Mouse (Mus musculus) liver, adult 2 months (tissue): ENCODE results near the gene Ssbp2. TPM values are rescaled to one million over a fixed set of nuclear protein-coding genes. Genes with fewer than 3 reads are reported as not detected.

Experiments used
- DNase-seq: peaks from one replicate; pipeline ENCODE4 v3.0.0-alpha.2; 2011; ENCODE audit warnings: low read depth, low spot score; ENCODE audit errors: extremely low read depth
- H3K27ac ChIP-seq: fragments of 200-500 bp; replicated peaks from 2 replicates; pipeline ENCODE4 v1.5.1; 2012; ENCODE audit warnings: low read depth, mild to moderate bottlenecking, control low read depth, inconsistent platforms, low read length; ENCODE audit not compliant: insufficient read depth
- H3K27me3 ChIP-seq: fragments of 200-500 bp; 2 replicates; pipeline ENCODE4 v1.6.1; 2012; ENCODE audit warnings: mild to moderate bottlenecking, moderate library complexity, low read length, inconsistent platforms; ENCODE audit not compliant: control insufficient read depth, insufficient read depth
- H3K36me3 ChIP-seq: fragments of 200-500 bp; 2 replicates; pipeline ENCODE4 v1.6.1; 2012; ENCODE audit warnings: low read length, inconsistent platforms; ENCODE audit not compliant: control insufficient read depth, insufficient read depth
- H3K4me1 ChIP-seq: fragments of 200-500 bp; 2 replicates; pipeline ENCODE4 v1.6.1; 2011; ENCODE audit warnings: low read length; ENCODE audit not compliant: control insufficient read depth, insufficient read depth
- H3K4me3 ChIP-seq: fragments of 200-500 bp; 2 replicates; pipeline ENCODE4 v1.5.1; 2011; ENCODE audit warnings: low read depth, mild to moderate bottlenecking, control low read depth, low read length, moderate library complexity; ENCODE audit not compliant: insufficient read depth
- H3K79me2 ChIP-seq: fragments of 200-500 bp; 2 replicates; pipeline ENCODE4 v1.6.1; 2012; ENCODE audit warnings: inconsistent platforms, mild to moderate bottlenecking, low read length, moderate library complexity; ENCODE audit not compliant: control insufficient read depth, insufficient read depth
- H3K9ac ChIP-seq: fragments of 200-500 bp; 2 replicates; pipeline ENCODE4 v1.6.1; 2012; ENCODE audit warnings: low read depth, mild to moderate bottlenecking, control low read depth, inconsistent platforms, low read length
- CTCF ChIP-seq: fragments of 200-500 bp; IDR thresholded peaks from 2 replicates; pipeline ENCODE4 v1.5.1; 2011; ENCODE audit warnings: low read depth, low read length, control low read depth
- POLR2A ChIP-seq: fragments of 200-500 bp; IDR thresholded peaks from 2 replicates; pipeline ENCODE4 v1.6.1; 2011; ENCODE audit warnings: low read length, control low read depth; ENCODE audit not compliant: insufficient read depth; ENCODE audit errors: extremely low read depth
- WGBS: fragments of 180-500 bp; shearing (Covaris S2); methylation state at CpG from one replicate; pipeline ENCODE4 v1.1.7; 2018; 5-methylcytosine and 5-hydroxymethylcytosine counted together
- polyA plus RNA-seq: library from polyadenylated mRNA; depleted of rRNA; stranded (reverse); fragments of >200 nt; gene quantifications from 2 replicates; pipeline ENCODE4 v1.2.3, GENCODE M21; 2012
- total RNA-seq: library from RNA; depleted of rRNA; stranded (reverse); fragments of >200 nt; gene quantifications from 2 replicates; pipeline ENCODE4 v1.2.3, GENCODE M21; 2014

Gene Ssbp2
- total and polyA plus RNA-seq, 2 experiments, result 1.2 to 1.7 TPM

DNA sequence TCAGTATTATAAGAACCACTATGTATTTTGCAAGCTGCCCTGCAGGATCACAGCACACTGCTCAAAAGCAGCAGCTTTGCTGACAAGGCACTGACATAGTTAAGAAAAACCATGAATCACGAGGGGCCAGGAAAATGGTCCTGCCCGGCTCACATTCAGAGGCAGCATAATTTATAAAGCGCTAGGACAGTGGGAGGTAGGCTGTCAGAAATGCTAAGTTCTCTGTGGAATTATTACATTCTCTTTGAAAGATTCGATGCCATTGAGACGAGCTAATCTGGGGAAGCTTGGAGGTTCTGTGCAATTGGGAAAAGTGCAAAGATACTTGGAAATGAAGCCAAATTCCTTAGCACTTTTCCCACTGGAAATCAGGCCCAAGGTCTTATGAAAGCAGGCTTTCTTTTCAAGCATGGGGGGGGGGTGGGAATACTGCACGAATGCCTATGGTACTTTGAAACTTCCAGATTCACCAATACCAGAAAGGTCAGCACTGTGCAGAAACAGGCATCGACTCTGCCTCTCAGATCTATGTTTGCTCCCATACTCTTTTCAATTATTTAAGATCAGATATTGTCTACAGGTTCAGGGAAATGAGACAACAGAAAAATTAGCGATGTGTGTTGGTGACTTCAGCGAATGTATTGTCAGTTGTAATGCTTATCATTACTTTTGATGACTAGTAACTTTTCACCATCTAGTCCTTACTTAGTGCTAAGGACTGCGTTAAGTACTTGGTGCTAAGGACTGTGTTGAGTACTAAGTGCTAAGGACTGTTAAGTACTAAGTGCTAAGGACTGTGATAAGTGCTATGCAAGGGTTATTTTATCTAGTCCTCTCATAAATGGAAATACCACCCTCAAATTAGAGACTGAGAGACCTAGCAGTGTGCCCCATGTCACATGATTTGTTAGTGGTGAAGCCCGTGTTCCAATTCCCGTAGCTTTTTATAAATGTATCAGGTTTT is 28.4 kb upstream of the Ssbp2 start:
- no peak overlapping the region for H3K9ac ChIP-seq
- no peaks in the 10 kb centered on the region for H3K79me2 ChIP-seq
- H3K27ac ChIP-seq, result no peak overlapping the region
- no peaks in the 10 kb centered on the region for H3K27me3 ChIP-seq
- H3K4me3 ChIP-seq, result no peak overlapping the region
- H3K4me1 ChIP-seq, result no peaks in the 10 kb centered on the region
- TF ChIP-seq CTCF, result no peak
- TF ChIP-seq POLR2A, result no peak
- H3K36me3 ChIP-seq, result no peaks in the 10 kb centered on the region
- no peak for DNase-seq
- WGBS, result 79% methylated on average over 12 of the region's 12 CpGs

DNA sequence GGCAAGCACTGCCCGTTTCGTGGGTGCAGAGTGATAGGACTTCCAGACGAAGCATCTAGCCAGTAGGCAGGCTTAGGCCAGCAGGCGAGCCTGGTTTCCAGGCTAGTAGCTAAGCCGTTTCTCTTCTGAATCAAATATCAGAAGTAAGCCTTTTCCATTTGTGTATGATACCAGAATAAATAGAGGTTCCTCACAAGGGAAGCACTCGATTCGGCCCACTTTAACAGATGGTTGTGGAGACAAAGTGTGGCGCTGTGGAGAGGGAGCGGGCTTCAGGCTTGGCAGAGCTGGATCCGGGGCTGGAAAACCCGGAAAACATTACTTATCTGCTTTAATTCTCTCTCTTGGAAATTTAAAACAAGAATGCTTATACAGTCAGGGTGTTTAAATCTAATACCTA is 27.1 kb upstream of the Ssbp2 start:
- no peak overlapping the region for H3K9ac ChIP-seq
- TF ChIP-seq POLR2A, result no peak
- no peak for TF ChIP-seq CTCF
- no peak overlapping the region for H3K4me3 ChIP-seq
- no peaks in the 10 kb centered on the region for H3K27me3 ChIP-seq
- no peaks in the 10 kb centered on the region for H3K36me3 ChIP-seq
- H3K27ac ChIP-seq, result no peak overlapping the region
- no peak for DNase-seq
- no peaks in the 10 kb centered on the region for H3K4me1 ChIP-seq
- no peaks in the 10 kb centered on the region for H3K79me2 ChIP-seq
- 90% methylated on average over 11 of the region's 11 CpGs for WGBS

DNA sequence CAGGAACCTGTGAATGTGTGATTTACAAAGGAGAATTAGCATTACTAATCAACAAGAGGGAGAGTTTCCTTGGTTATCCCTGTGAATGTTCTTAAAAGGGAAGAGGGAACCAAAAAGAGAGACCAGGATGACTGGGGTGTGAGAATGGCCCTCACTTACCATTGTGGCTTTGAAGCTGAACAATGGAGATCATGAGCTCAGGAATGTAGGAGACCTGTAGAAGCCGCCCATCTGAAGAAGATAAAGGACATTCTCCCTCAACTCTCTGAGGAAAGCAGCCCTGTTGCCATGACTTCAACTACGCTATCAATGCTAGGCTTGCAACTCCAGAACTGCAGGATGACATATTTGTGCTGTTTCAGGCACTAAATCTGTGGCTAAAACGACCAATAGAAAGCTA is 22.2 kb upstream of the Ssbp2 start:
- TF ChIP-seq POLR2A (no peak), CTCF (no peak)
- Histone ChIP-seq H3K27ac (no peak overlapping the region), H3K4me1 (no peaks in the 10 kb centered on the region), H3K27me3 (no peaks in the 10 kb centered on the region), H3K36me3 (no peaks in the 10 kb centered on the region), H3K79me2 (no peaks in the 10 kb centered on the region), H3K9ac (no peak overlapping the region), H3K4me3 (no peak overlapping the region)
- DNase-seq, result no peak
- 67% methylated on average over 3 of the region's 3 CpGs for WGBS

DNA sequence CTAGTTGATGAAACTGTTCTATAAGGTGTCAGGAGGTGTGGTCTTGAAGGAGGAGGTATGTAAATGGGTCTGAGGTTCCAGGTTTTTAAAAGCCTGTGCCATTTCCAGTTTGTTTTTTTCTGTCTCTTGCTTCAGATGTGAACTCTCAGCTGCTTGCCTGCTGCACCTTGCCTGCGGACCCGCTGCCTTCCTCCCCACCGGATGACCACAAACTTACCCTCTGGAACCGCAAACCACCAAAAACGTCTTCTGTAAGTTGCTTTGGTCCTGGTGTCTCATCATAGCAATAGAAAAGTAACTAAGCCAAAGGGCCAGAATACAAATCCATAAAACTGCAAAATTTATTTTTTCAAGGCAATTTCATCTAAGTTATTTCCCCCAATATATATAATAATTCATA is 18.6 kb upstream of the Ssbp2 start:
- no peak overlapping the region for H3K9ac ChIP-seq
- no peak overlapping the region for H3K4me3 ChIP-seq
- H3K27ac ChIP-seq, result no peak overlapping the region
- H3K36me3 ChIP-seq, result no peaks in the 10 kb centered on the region
- TF ChIP-seq POLR2A (no peak), CTCF (no peak)
- H3K27me3 ChIP-seq, result no peaks in the 10 kb centered on the region
- WGBS, result 92% methylated on average over 5 of the region's 5 CpGs
- no peaks in the 10 kb centered on the region for H3K4me1 ChIP-seq
- DNase-seq, result no peak
- no peaks in the 10 kb centered on the region for H3K79me2 ChIP-seq

DNA sequence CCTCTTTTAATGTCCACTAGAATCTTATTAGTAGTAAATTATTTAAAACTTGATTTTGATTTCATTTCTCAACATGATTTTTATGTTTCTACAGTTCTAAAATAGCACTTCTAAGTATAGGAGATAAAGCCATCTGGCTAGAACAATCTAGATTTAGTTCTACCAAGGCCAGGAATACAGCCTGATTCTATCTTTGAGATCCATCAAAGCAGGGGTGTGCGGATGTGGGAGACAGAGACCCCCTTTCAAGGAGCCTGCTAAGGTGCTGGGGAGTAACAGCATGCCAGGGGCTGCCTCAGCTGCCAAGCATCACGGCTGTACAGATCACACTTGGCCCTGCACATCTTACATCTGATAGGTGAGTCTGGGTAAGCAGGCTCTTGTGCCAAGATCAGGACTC is 13.4 kb upstream of the Ssbp2 start:
- H3K27ac ChIP-seq, result no peak overlapping the region
- no peaks in the 10 kb centered on the region for H3K36me3 ChIP-seq
- no peak for DNase-seq
- no peaks in the 10 kb centered on the region for H3K27me3 ChIP-seq
- H3K79me2 ChIP-seq, result no peaks in the 10 kb centered on the region
- no peak overlapping the region for H3K4me3 ChIP-seq
- 95% methylated on average over 2 of the region's 2 CpGs for WGBS
- no peak overlapping the region for H3K9ac ChIP-seq
- no peak for TF ChIP-seq POLR2A
- TF ChIP-seq CTCF, result no peak
- H3K4me1 ChIP-seq, result no peaks in the 10 kb centered on the region

DNA sequence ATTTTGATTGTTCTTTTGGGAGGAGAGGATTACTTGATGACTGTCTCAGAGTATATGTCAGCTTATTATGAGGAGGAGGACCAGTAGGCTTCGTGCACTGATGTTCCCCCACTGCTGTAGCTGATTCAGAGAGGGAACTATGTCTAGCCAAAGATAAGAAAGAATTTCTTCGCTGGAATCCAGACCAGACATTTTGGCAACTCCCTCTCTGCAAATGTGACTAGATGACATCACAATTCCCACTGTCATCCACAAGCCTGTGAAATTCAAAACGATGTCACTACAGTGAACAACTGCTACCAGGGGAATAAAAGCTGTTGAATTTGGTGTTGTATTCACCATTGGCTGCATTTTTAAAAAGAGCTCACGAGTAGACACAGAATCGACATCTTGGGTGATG is 11.1 kb upstream of the Ssbp2 start:
- no peak overlapping the region for H3K4me3 ChIP-seq
- no peaks in the 10 kb centered on the region for H3K27me3 ChIP-seq
- DNase-seq, result no peak
- no peak for TF ChIP-seq POLR2A
- no peak for TF ChIP-seq CTCF
- no peaks in the 10 kb centered on the region for H3K36me3 ChIP-seq
- no peak overlapping the region for H3K27ac ChIP-seq
- no peaks in the 10 kb centered on the region for H3K4me1 ChIP-seq
- no peak overlapping the region for H3K9ac ChIP-seq
- H3K79me2 ChIP-seq, result no peaks in the 10 kb centered on the region
- WGBS, result 71% methylated on average over 5 of the region's 5 CpGs
